Mouse (Mus musculus): ENCODE measurements around the gene Gm13941.

DNA sequence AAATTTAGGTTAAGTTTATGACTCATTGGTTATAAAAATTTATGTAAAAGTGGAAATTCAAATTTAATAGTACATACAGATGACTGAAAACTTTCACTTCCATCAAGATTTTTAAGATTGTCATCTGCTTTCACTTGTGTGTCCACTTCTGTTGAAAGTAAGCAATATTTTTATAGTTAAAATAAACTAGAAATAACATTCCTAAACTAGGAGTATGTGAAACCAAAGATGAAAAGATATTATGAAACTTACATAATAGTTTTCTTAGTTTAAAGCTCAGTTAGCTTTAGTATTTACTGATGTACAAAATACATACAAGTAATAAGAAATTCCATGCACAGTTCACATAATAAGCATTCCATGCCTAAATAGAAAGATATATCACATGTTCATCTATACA is at the start of gene Gm13941:
- TF ChIP-seq POLR2A (IDR thresholded peaks at IDR 0.05; ENCODE audit: borderline replicate concordance, control insufficient read depth, low read depth, low read length) = no peak
- no peak for TF ChIP-seq CTCF (IDR thresholded peaks at IDR 0.05; ENCODE audit: control insufficient read depth, insufficient read depth, low read length)

Measured in bone marrow, adult 2 months (tissue).